Mouse (Mus musculus): ENCODE results near the gene Cacng1. TPM values are rescaled to one million over a fixed set of nuclear protein-coding genes. Genes with fewer than 3 reads are reported as not detected.

Cacng1 gene
- polyA plus RNA-seq, 1 experiment from 2014 or later: 1.8 TPM

- Histone ChIP-seq H3K36me3 (ENCODE audit: control insufficient read depth, insufficient read depth, low read length) (no peaks in the 10 kb centered on the region), H3K4me1 (ENCODE audit: control insufficient read depth, insufficient read depth, low read length) (no peaks in the 10 kb centered on the region), H3K27ac (ENCODE audit: low read depth, low read length) (no peak overlapping the region), H3K9ac (ENCODE audit: low read length) (no peak overlapping the region), H3K4me2 (ENCODE audit: low read depth) (no peak overlapping the region), H3K4me3 (ENCODE audit: low read depth, low read length) (no peak overlapping the region), H3K27me3 (ENCODE audit: control insufficient read depth, insufficient read depth, low read length) (no peaks in the 10 kb centered on the region), H3K9me3 (ENCODE audit: control insufficient read depth, low read length) (no peaks in the 10 kb centered on the region)
- ATAC-seq (ENCODE audit: insufficient read depth, low FRiP score, low TSS enrichment) (no peak), DNase-seq (ENCODE audit: low spot score) (no peak)
- 88% methylated on average over 9 of the region's 9 CpGs for WGBS
Measured at GRCm38 (mm10) chr11:107720264-107721021, 4.1 kb upstream of the Cacng1 start.

GRCm38 (mm10) chr11:107714368-107714767, 2.0 kb downstream of the Cacng1 start:
- Histone ChIP-seq H3K9me3 (ENCODE audit: control insufficient read depth, low read length) (no peaks in the 10 kb centered on the region), H3K9ac (ENCODE audit: low read length) (no peak overlapping the region), H3K36me3 (ENCODE audit: control insufficient read depth, insufficient read depth, low read length) (no peaks in the 10 kb centered on the region), H3K4me3 (ENCODE audit: low read depth, low read length) (no peak overlapping the region), H3K27ac (ENCODE audit: low read depth, low read length) (no peak overlapping the region), H3K27me3 (ENCODE audit: control insufficient read depth, insufficient read depth, low read length) (no peaks in the 10 kb centered on the region), H3K4me1 (ENCODE audit: control insufficient read depth, insufficient read depth, low read length) (no peaks in the 10 kb centered on the region), H3K4me2 (ENCODE audit: low read depth) (no peak overlapping the region)
- DNase-seq (ENCODE audit: low spot score) (no peak), ATAC-seq (ENCODE audit: insufficient read depth, low FRiP score, low TSS enrichment) (no peak)
- WGBS: 81% methylated on average over 7 of the region's 7 CpGs

GRCm38 (mm10) chr11:107710379-107710778, 5.9 kb downstream of the Cacng1 start:
- Histone ChIP-seq H3K9ac (ENCODE audit: low read length) (no peak overlapping the region), H3K9me3 (ENCODE audit: control insufficient read depth, low read length) (no peaks in the 10 kb centered on the region), H3K4me3 (ENCODE audit: low read depth, low read length) (no peak overlapping the region), H3K27ac (ENCODE audit: low read depth, low read length) (no peak overlapping the region), H3K36me3 (ENCODE audit: control insufficient read depth, insufficient read depth, low read length) (no peaks in the 10 kb centered on the region), H3K4me2 (ENCODE audit: low read depth) (no peak overlapping the region), H3K4me1 (ENCODE audit: control insufficient read depth, insufficient read depth, low read length) (0 out of 2 replicates have a peak, but pooled peaks cover 3% of the 10 kb centered on the region), H3K27me3 (ENCODE audit: control insufficient read depth, insufficient read depth, low read length) (no peaks in the 10 kb centered on the region)
- DNase-seq (ENCODE audit: low spot score) (no peak), ATAC-seq (ENCODE audit: insufficient read depth, low FRiP score, low TSS enrichment) (no peak)
- 72% methylated on average over 3 of the region's 3 CpGs for WGBS

- H3K4me1 ChIP-seq (ENCODE audit: control insufficient read depth, insufficient read depth, low read length): peaks cover 6% of the 10 kb centered on the region; the same call in 1 of the 2 replicates
- WGBS: 35% methylated on average over 20 of the region's 20 CpGs
- H3K9ac ChIP-seq (ENCODE audit: low read length): no peak overlapping the region
- H3K27me3 ChIP-seq (ENCODE audit: control insufficient read depth, insufficient read depth, low read length): no peaks in the 10 kb centered on the region
- H3K4me3 ChIP-seq (ENCODE audit: low read depth, low read length): no peak overlapping the region
- peak overlapping the region; percentile 47; the same call in 1 of the 2 replicates for H3K27ac ChIP-seq (ENCODE audit: low read depth, low read length)
- no peaks in the 10 kb centered on the region for H3K9me3 ChIP-seq (ENCODE audit: control insufficient read depth, low read length)
- DNase-seq (ENCODE audit: low spot score) (peak; percentile 64), ATAC-seq (ENCODE audit: insufficient read depth, low FRiP score, low TSS enrichment) (peak; percentile 74)
- H3K4me2 ChIP-seq (ENCODE audit: low read depth): no peak overlapping the region
- H3K36me3 ChIP-seq (ENCODE audit: control insufficient read depth, insufficient read depth, low read length): no peaks in the 10 kb centered on the region
Measured at GRCm38 (mm10) chr11:107707897-107708610, 8.3 kb downstream of the Cacng1 start.

- H3K4me2 ChIP-seq (ENCODE audit: low read depth): no peak overlapping the region
- 77% methylated on average over 11 of the region's 11 CpGs for WGBS
- H3K27ac ChIP-seq (ENCODE audit: low read depth, low read length): no peak overlapping the region
- H3K27me3 ChIP-seq (ENCODE audit: control insufficient read depth, insufficient read depth, low read length): no peaks in the 10 kb centered on the region
- H3K9me3 ChIP-seq (ENCODE audit: control insufficient read depth, low read length): no peaks in the 10 kb centered on the region
- H3K4me3 ChIP-seq (ENCODE audit: low read depth, low read length): no peak overlapping the region
- ATAC-seq (ENCODE audit: insufficient read depth, low FRiP score, low TSS enrichment): no peak
- no peaks in the 10 kb centered on the region for H3K36me3 ChIP-seq (ENCODE audit: control insufficient read depth, insufficient read depth, low read length)
- H3K4me1 ChIP-seq (ENCODE audit: control insufficient read depth, insufficient read depth, low read length): peaks cover 6% of the 10 kb centered on the region; the same call in 1 of the 2 replicates
- no peak overlapping the region for H3K9ac ChIP-seq (ENCODE audit: low read length)
- DNase-seq (ENCODE audit: low spot score): no peak
Measured at GRCm38 (mm10) chr11:107705476-107706074, 10.7 kb downstream of the Cacng1 start.

GRCm38 (mm10) chr11:107705060-107705459, 11.3 kb downstream of the Cacng1 start:
- ATAC-seq (ENCODE audit: insufficient read depth, low FRiP score, low TSS enrichment) (no peak), DNase-seq (ENCODE audit: low spot score) (no peak)
- H3K4me2 ChIP-seq (ENCODE audit: low read depth): no peak overlapping the region
- H3K27me3 ChIP-seq (ENCODE audit: control insufficient read depth, insufficient read depth, low read length): no peaks in the 10 kb centered on the region
- H3K4me3 ChIP-seq (ENCODE audit: low read depth, low read length): no peak overlapping the region
- H3K4me1 ChIP-seq (ENCODE audit: control insufficient read depth, insufficient read depth, low read length): peaks cover 6% of the 10 kb centered on the region; the same call in 1 of the 2 replicates
- H3K9ac ChIP-seq (ENCODE audit: low read length): no peak overlapping the region
- WGBS: 80% methylated on average over 6 of the region's 6 CpGs
- no peaks in the 10 kb centered on the region for H3K36me3 ChIP-seq (ENCODE audit: control insufficient read depth, insufficient read depth, low read length)
- H3K27ac ChIP-seq (ENCODE audit: low read depth, low read length): no peak overlapping the region
- no peaks in the 10 kb centered on the region for H3K9me3 ChIP-seq (ENCODE audit: control insufficient read depth, low read length)

GRCm38 (mm10) chr11:107703272-107704134, 12.8 kb downstream of the Cacng1 start:
- no peak for ATAC-seq (ENCODE audit: insufficient read depth, low FRiP score, low TSS enrichment)
- Histone ChIP-seq H3K27ac (ENCODE audit: low read depth, low read length) (no peak overlapping the region), H3K4me2 (ENCODE audit: low read depth) (no peak overlapping the region), H3K4me1 (ENCODE audit: control insufficient read depth, insufficient read depth, low read length) (peaks cover 6% of the 10 kb centered on the region; the same call in 1 of the 2 replicates), H3K9me3 (ENCODE audit: control insufficient read depth, low read length) (no peaks in the 10 kb centered on the region), H3K36me3 (ENCODE audit: control insufficient read depth, insufficient read depth, low read length) (no peaks in the 10 kb centered on the region), H3K4me3 (ENCODE audit: low read depth, low read length) (no peak overlapping the region), H3K9ac (ENCODE audit: low read length) (no peak overlapping the region), H3K27me3 (ENCODE audit: control insufficient read depth, insufficient read depth, low read length) (no peaks in the 10 kb centered on the region)
- DNase-seq (ENCODE audit: low spot score): no peak
- 52% methylated on average over 27 of the region's 27 CpGs for WGBS

- no peaks in the 10 kb centered on the region for H3K9me3 ChIP-seq (ENCODE audit: control insufficient read depth, low read length)
- ATAC-seq (ENCODE audit: insufficient read depth, low FRiP score, low TSS enrichment): no peak
- 87% methylated on average over 4 of the region's 4 CpGs for WGBS
Measured at GRCm38 (mm10) chr11:107699967-107700366, 16.4 kb downstream of the Cacng1 start.

More at GRCm38 (mm10) chr11:107699967-107700366, 16.4 kb downstream of the Cacng1 start:
- Histone ChIP-seq H3K27me3 (ENCODE audit: control insufficient read depth, insufficient read depth, low read length) (no peaks in the 10 kb centered on the region), H3K4me2 (ENCODE audit: low read depth) (no peak overlapping the region), H3K27ac (ENCODE audit: low read depth, low read length) (no peak overlapping the region), H3K4me1 (ENCODE audit: control insufficient read depth, insufficient read depth, low read length) (peaks cover 3% of the 10 kb centered on the region; the same call in 1 of the 2 replicates), H3K36me3 (ENCODE audit: control insufficient read depth, insufficient read depth, low read length) (no peaks in the 10 kb centered on the region), H3K9ac (ENCODE audit: low read length) (no peak overlapping the region), H3K4me3 (ENCODE audit: low read depth, low read length) (no peak overlapping the region)
- DNase-seq (ENCODE audit: low spot score): no peak
